Comparison of ENCODE assay signal across 9 mouse cellular contexts in genomic region chr4:21990580-21991235, GRCm38 (mm10). TPM values are rescaled to one million over a fixed set of nuclear protein-coding genes. Genes with fewer than 3 reads are reported as not detected.
DNase-seq lines count a peak whose midpoint lies in the region; ATAC-seq and TF ChIP-seq lines count a peak whose summit lies in the region.
"Had no signal": no experiment of that assay in that cellular context is flagged by ENCODE, and none has a peak within 500 bp of the region (broad histone marks: within the 10 kb centered on the region; RNA-seq: fewer than 3 reads in every experiment).

No protein-coding gene starts in this region.

- WGBS in liver, postnatal 0 days (ENCODE audit: insufficient replicate concordance) = 35% methylated on average over 3 of the region's 3 CpGs
- 19% methylated on average over 3 of the region's 3 CpGs for WGBS in liver, embryonic 12.5 days (ENCODE audit: insufficient replicate concordance)
- 47% methylated on average over 3 of the region's 3 CpGs for WGBS in forebrain, embryonic 14.5 days
- 51% methylated on average over 3 of the region's 3 CpGs for WGBS in neural tube, embryonic 14.5 days
- 32% methylated on average over 3 of the region's 3 CpGs for WGBS in heart, embryonic 10.5 days

- H3K36me3 ChIP-seq in liver, postnatal 0 days (replicated peaks; ENCODE audit: insufficient read depth, low read length) = no peaks in the 10 kb centered on the region
- H3K36me3 ChIP-seq in liver, embryonic 12.5 days = no peaks in the 10 kb centered on the region
- peaks cover 37% of the 10 kb centered on the region for H3K36me3 ChIP-seq in forebrain, embryonic 14.5 days (ENCODE audit: control insufficient read depth, insufficient read depth, low read length)
- H3K36me3 ChIP-seq in neural tube, embryonic 14.5 days (ENCODE audit: control insufficient read depth, insufficient read depth, low read length) = peaks cover 10% of the 10 kb centered on the region
- peaks cover 5% of the 10 kb centered on the region; the same call in 1 of the 2 replicates for H3K36me3 ChIP-seq in heart, embryonic 10.5 days
- H3K36me3 ChIP-seq: liver, embryonic 13.5 days had no signal

- TF ChIP-seq EP300 in liver, postnatal 0 days (IDR thresholded peaks at IDR 0.05; ENCODE audit: low read depth) = no peak

- TF ChIP-seq CTCF in liver, postnatal 0 days (IDR thresholded peaks at IDR 0.05; ENCODE audit: low read depth) = peak; percentile 49

- H3K4me3 ChIP-seq in liver, postnatal 0 days (ENCODE audit: low read depth, low read length) = no peak overlapping the region
- no peak overlapping the region for H3K4me3 ChIP-seq in liver, embryonic 12.5 days
- no peak overlapping the region for H3K4me3 ChIP-seq in forebrain, embryonic 14.5 days (ENCODE audit: low read depth, low read length)
- H3K4me3 ChIP-seq in neural tube, embryonic 14.5 days (ENCODE audit: low read depth, low read length) = no peak overlapping the region
- H3K4me3 ChIP-seq in heart, embryonic 10.5 days = no peak overlapping the region
- H3K4me3 ChIP-seq: liver, embryonic 13.5 days had no signal

- no peaks in the 10 kb centered on the region for H3K4me1 ChIP-seq in liver, postnatal 0 days (ENCODE audit: insufficient read depth)
- no peaks in the 10 kb centered on the region for H3K4me1 ChIP-seq in liver, embryonic 12.5 days
- no peaks in the 10 kb centered on the region for H3K4me1 ChIP-seq in forebrain, embryonic 14.5 days (ENCODE audit: control insufficient read depth, insufficient read depth, low read length)
- H3K4me1 ChIP-seq in neural tube, embryonic 14.5 days (ENCODE audit: control insufficient read depth, insufficient read depth, low read length) = no peaks in the 10 kb centered on the region
- no peaks in the 10 kb centered on the region for H3K4me1 ChIP-seq in heart, embryonic 10.5 days
- H3K4me1 ChIP-seq: liver, embryonic 13.5 days had no signal

- ATAC-seq in liver, postnatal 0 days = no peak
- ATAC-seq in liver, embryonic 12.5 days = no peak
- peak; percentile 51; the same call in 1 of the 2 replicates for ATAC-seq in forebrain, embryonic 14.5 days
- peak; percentile 65; the same call in 1 of the 2 replicates for ATAC-seq in neural tube, embryonic 14.5 days (ENCODE audit: low read depth)

- no peak overlapping the region for H3K4me2 ChIP-seq in liver, postnatal 0 days (ENCODE audit: low read depth, low read length)
- H3K4me2 ChIP-seq in liver, embryonic 12.5 days = no peak overlapping the region
- no peak overlapping the region for H3K4me2 ChIP-seq in forebrain, embryonic 14.5 days (ENCODE audit: low read length)
- H3K4me2 ChIP-seq in neural tube, embryonic 14.5 days (ENCODE audit: low read depth, low read length) = no peak overlapping the region
- H3K4me2 ChIP-seq: liver, embryonic 13.5 days had no signal

- H3K27ac ChIP-seq in liver, postnatal 0 days (ENCODE audit: low read depth) = no peak overlapping the region
- H3K27ac ChIP-seq in liver, embryonic 12.5 days = no peak overlapping the region
- no peak overlapping the region for H3K27ac ChIP-seq in forebrain, embryonic 14.5 days (ENCODE audit: low read depth, low read length)
- no peak overlapping the region for H3K27ac ChIP-seq in neural tube, embryonic 14.5 days (ENCODE audit: low read depth, low read length)
- H3K27ac ChIP-seq in heart, embryonic 10.5 days = no peak overlapping the region
- H3K27ac ChIP-seq: liver, embryonic 13.5 days had no signal

- no peak for DNase-seq in liver, postnatal 0 days
- DNase-seq in NIH3T3 (ENCODE audit: low read depth) = peak; percentile 62
- DNase-seq in forebrain, embryonic 14.5 days (ENCODE audit: low spot score) = peak; percentile 78
- DNase-seq in ovary, adult 18-20 months (ENCODE audit: low spot score) = no peak
- no peak for DNase-seq in heart, embryonic 10.5 days (ENCODE audit: low spot score)
- DNase-seq in ovary, postnatal 14 days (ENCODE audit: low spot score) = no peak
- DNase-seq: liver, embryonic 13.5 days had no signal

- no peak overlapping the region for H3K9ac ChIP-seq in liver, postnatal 0 days (replicated peaks)
- no peak overlapping the region for H3K9ac ChIP-seq in liver, embryonic 12.5 days
- no peak overlapping the region for H3K9ac ChIP-seq in forebrain, embryonic 14.5 days (ENCODE audit: low read length)
- no peak overlapping the region for H3K9ac ChIP-seq in neural tube, embryonic 14.5 days (replicated peaks; ENCODE audit: low read depth, low read length)
- H3K9ac ChIP-seq: liver, embryonic 13.5 days had no signal

- no peaks in the 10 kb centered on the region for H3K27me3 ChIP-seq in liver, postnatal 0 days (ENCODE audit: insufficient read depth, low read length)
- H3K27me3 ChIP-seq in liver, embryonic 12.5 days (replicated peaks) = no peaks in the 10 kb centered on the region
- no peaks in the 10 kb centered on the region for H3K27me3 ChIP-seq in forebrain, embryonic 14.5 days (replicated peaks; ENCODE audit: control insufficient read depth, insufficient read depth, low read length)
- H3K27me3 ChIP-seq in neural tube, embryonic 14.5 days (ENCODE audit: control insufficient read depth, insufficient read depth, low read length) = no peaks in the 10 kb centered on the region
- H3K27me3 ChIP-seq in heart, embryonic 10.5 days (ENCODE audit: insufficient read depth, poor library complexity, severe bottlenecking) = no peaks in the 10 kb centered on the region
- H3K27me3 ChIP-seq: liver, embryonic 13.5 days had no signal

- H3K9me3 ChIP-seq in liver, postnatal 0 days (ENCODE audit: low read length) = no peaks in the 10 kb centered on the region
- H3K9me3 ChIP-seq in liver, embryonic 12.5 days (replicated peaks) = no peaks in the 10 kb centered on the region
- H3K9me3 ChIP-seq in forebrain, embryonic 14.5 days (replicated peaks; ENCODE audit: control insufficient read depth, low read length) = no peaks in the 10 kb centered on the region
- no peaks in the 10 kb centered on the region for H3K9me3 ChIP-seq in neural tube, embryonic 14.5 days (ENCODE audit: control insufficient read depth, low read length)
- no peaks in the 10 kb centered on the region for H3K9me3 ChIP-seq in heart, embryonic 10.5 days
- H3K9me3 ChIP-seq: liver, embryonic 13.5 days had no signal

RNA-seq across cellular contexts. Expression of gene Faxc, which starts 59.6 kb away (rescaled TPM):
- 0.04 TPM in 1 of 2 replicates, not detected in the other for polyA plus RNA-seq in liver, postnatal 0 days (2015; fragmentation: Nextera tagmentation; extraction: Ambion mirVana)
- polyA plus RNA-seq in liver, embryonic 12.5 days (2016; fragmentation: Nextera tagmentation; extraction: Ambion mirVana) = 0.31 and 0.36 TPM in 2 replicates
- polyA plus RNA-seq in forebrain, embryonic 14.5 days (2014; fragmentation: Nextera tagmentation; extraction: Ambion mirVana) = 16.2 and 16.4 TPM in 2 replicates
- polyA plus RNA-seq in neural tube, embryonic 14.5 days (2014; fragmentation: Nextera tagmentation; extraction: Ambion mirVana) = 23.8 and 35.0 TPM in 2 replicates
- polyA plus RNA-seq in heart, embryonic 10.5 days (2016; fragmentation: Nextera tagmentation; extraction: Ambion mirVana) = 3.9 and 4.4 TPM in 2 replicates

Comparison
In these comparisons a context has a peak if more than half of its experiments do, and no peak if none do; other contexts are left out.
1. ATAC-seq: peak in forebrain, embryonic 14.5 days (single experiment) and neural tube, embryonic 14.5 days (single experiment); none in liver, postnatal 0 days (single experiment) and liver, embryonic 12.5 days (single experiment).
2. DNase-seq: peak in NIH3T3 (single experiment) and forebrain, embryonic 14.5 days (single experiment); none in liver, postnatal 0 days (single experiment), ovary, adult 18-20 months (single experiment), heart, embryonic 10.5 days (single experiment) and ovary, postnatal 14 days (single experiment).